Mouse (Mus musculus) hindbrain, embryonic 14.5 days (tissue): ENCODE measurements around the gene Zcchc24. TPM values are rescaled to one million over a fixed set of nuclear protein-coding genes. Genes with fewer than 3 reads are reported as not detected.

Experiments used
- ATAC-seq: fragments of 200-750 bp; cut with Nextera tagmentation; 2 replicates; pipeline ENCODE4 v1.8.0; 2017; ENCODE audit warnings: moderate number of reproducible peaks, mild to moderate bottlenecking, moderate TSS enrichment, moderate library complexity; ENCODE audit not compliant: low FRiP score
- DNase-seq: peaks from one replicate; pipeline ENCODE4 v3.0.0-alpha.2; 2015; ENCODE audit warnings: low spot score
- H3K27ac ChIP-seq: fragments of 300-500 bp; sonication (generic); 2 replicates; pipeline ENCODE4 v1.5.1; 2014; ENCODE audit warnings: mild to moderate bottlenecking, moderate library complexity
- H3K27me3 ChIP-seq: fragments of 300-500 bp; sonication (generic); 2 replicates; pipeline ENCODE4 v1.6.1; 2014; ENCODE audit warnings: mild to moderate bottlenecking, low read length, mixed read lengths; ENCODE audit not compliant: control insufficient read depth, insufficient read depth
- H3K36me3 ChIP-seq: fragments of 300-500 bp; sonication (generic); replicated peaks from 2 replicates; pipeline ENCODE4 v1.6.1; 2014; ENCODE audit not compliant: control insufficient read depth, insufficient read depth
- H3K4me1 ChIP-seq: fragments of 300-500 bp; sonication (generic); replicated peaks from 2 replicates; pipeline ENCODE4 v1.6.1; 2014; ENCODE audit warnings: antibody characterized with exemption, low read length, mixed read lengths; ENCODE audit not compliant: control insufficient read depth, insufficient read depth
- H3K4me2 ChIP-seq: fragments of 300-500 bp; sonication (generic); replicated peaks from 2 replicates; pipeline ENCODE4 v1.6.1; 2014; ENCODE audit warnings: mild to moderate bottlenecking, moderate library complexity
- H3K4me3 ChIP-seq: fragments of 300-500 bp; sonication (generic); replicated peaks from 2 replicates; pipeline ENCODE4 v1.5.1; 2014; ENCODE audit warnings: mild to moderate bottlenecking, low read length
- H3K9ac ChIP-seq: fragments of 300-500 bp; sonication (generic); 2 replicates; pipeline ENCODE4 v1.6.1; 2014
- H3K9me3 ChIP-seq: fragments of 300-500 bp; sonication (generic); 2 replicates; pipeline ENCODE4 v1.6.1; 2016; ENCODE audit warnings: low read length; ENCODE audit not compliant: control insufficient read depth
- WGBS: fragments of 180-500 bp; shearing (Covaris S2); extraction: QIAGEN DNeasy Blood & Tissue Kit; methylation state at CpG from one replicate; pipeline ENCODE4 v1.1.7; 2014; 5-methylcytosine and 5-hydroxymethylcytosine counted together
- polyA plus RNA-seq: library from polyadenylated mRNA; unstranded; fragments of >200 nt; fragmentation: Nextera tagmentation; extraction: Ambion mirVana; gene quantifications from 2 replicates; pipeline ENCODE4 v1.2.1, GENCODE M21; 2014

Zcchc24 gene
- polyA plus RNA-seq, 1 experiment from 2014 or later = 18.5 TPM

GRCm38 (mm10) chr14:25746371-25746770, 22.5 kb downstream of the Zcchc24 start:
- Histone ChIP-seq H3K4me3 (no peak overlapping the region), H3K27me3 (no peaks in the 10 kb centered on the region), H3K36me3 (no peaks in the 10 kb centered on the region), H3K4me2 (no peak overlapping the region), H3K9ac (no peak overlapping the region), H3K4me1 (0 out of 2 replicates have a peak, but pooled peaks cover 3% of the 10 kb centered on the region), H3K27ac (no peak overlapping the region), H3K9me3 (no peaks in the 10 kb centered on the region)
- 97% methylated on average over 6 of the region's 6 CpGs for WGBS
- ATAC-seq (no peak), DNase-seq (no peak)

GRCm38 (mm10) chr14:25745365-25746184, 23.3 kb downstream of the Zcchc24 start:
- H3K4me3 ChIP-seq = no peak overlapping the region
- no peak overlapping the region for H3K27ac ChIP-seq
- no peak for ATAC-seq
- no peaks in the 10 kb centered on the region for H3K9me3 ChIP-seq
- no peaks in the 10 kb centered on the region for H3K36me3 ChIP-seq
- no peak overlapping the region for H3K9ac ChIP-seq
- H3K4me1 ChIP-seq = peaks cover 5% of the 10 kb centered on the region; the same call in 1 of the 2 replicates
- WGBS = 75% methylated on average over 11 of the region's 11 CpGs
- DNase-seq = no peak
- no peak overlapping the region for H3K4me2 ChIP-seq
- H3K27me3 ChIP-seq = no peaks in the 10 kb centered on the region

- H3K4me2 ChIP-seq = no peak overlapping the region
- WGBS = 85% methylated on average over 5 of the region's 5 CpGs
- H3K4me3 ChIP-seq = no peak overlapping the region
- H3K27ac ChIP-seq = no peak overlapping the region
- H3K9me3 ChIP-seq = no peaks in the 10 kb centered on the region
- no peaks in the 10 kb centered on the region for H3K36me3 ChIP-seq
- DNase-seq (no peak), ATAC-seq (no peak)
- H3K9ac ChIP-seq = no peak overlapping the region
- H3K4me1 ChIP-seq = peaks cover 20% of the 10 kb centered on the region; the same call in 1 of the 2 replicates
- H3K27me3 ChIP-seq = no peaks in the 10 kb centered on the region
Measured at GRCm38 (mm10) chr14:25742943-25743342, 25.9 kb downstream of the Zcchc24 start.

- 68% methylated on average over 5 of the region's 5 CpGs for WGBS
- ATAC-seq = no peak
Measured at GRCm38 (mm10) chr14:25741840-25742367, 26.9 kb downstream of the Zcchc24 start.

GRCm38 (mm10) chr14:25741211-25741610, 27.6 kb downstream of the Zcchc24 start:
- Histone ChIP-seq H3K4me1 (peaks cover 27% of the 10 kb centered on the region; the same call in 1 of the 2 replicates), H3K27ac (no peak overlapping the region), H3K27me3 (no peaks in the 10 kb centered on the region), H3K36me3 (no peaks in the 10 kb centered on the region), H3K4me3 (no peak overlapping the region), H3K4me2 (no peak overlapping the region), H3K9ac (no peak overlapping the region), H3K9me3 (no peaks in the 10 kb centered on the region)
- no peak for DNase-seq
- ATAC-seq = no peak
- WGBS = 78% methylated on average over 3 of the region's 3 CpGs

More at GRCm38 (mm10) chr14:25741840-25742367, 26.9 kb downstream of the Zcchc24 start:
- Histone ChIP-seq H3K27ac (no peak overlapping the region), H3K9me3 (no peaks in the 10 kb centered on the region), H3K9ac (no peak overlapping the region), H3K36me3 (no peaks in the 10 kb centered on the region), H3K4me3 (no peak overlapping the region), H3K4me1 (peaks cover 20% of the 10 kb centered on the region; the same call in 1 of the 2 replicates), H3K27me3 (no peaks in the 10 kb centered on the region), H3K4me2 (no peak overlapping the region)
- no peak for DNase-seq

GRCm38 (mm10) chr14:25739957-25740565, 28.8 kb downstream of the Zcchc24 start:
- Histone ChIP-seq H3K9ac (no peak overlapping the region), H3K9me3 (no peaks in the 10 kb centered on the region), H3K4me2 (no peak overlapping the region), H3K36me3 (no peaks in the 10 kb centered on the region), H3K4me1 (peaks cover 24% of the 10 kb centered on the region; the same call in 1 of the 2 replicates), H3K27ac (no peak overlapping the region; the same call in 1 of the 2 replicates), H3K27me3 (no peaks in the 10 kb centered on the region), H3K4me3 (no peak overlapping the region)
- no peak for DNase-seq
- ATAC-seq = no peak
- WGBS = 55% methylated on average over 4 of the region's 4 CpGs

- H3K27me3 ChIP-seq = no peaks in the 10 kb centered on the region
- 61% methylated on average over 14 of the region's 14 CpGs for WGBS
- no peak overlapping the region for H3K4me3 ChIP-seq
- ATAC-seq = no peak
- H3K4me1 ChIP-seq = peaks cover 32% of the 10 kb centered on the region
- no peaks in the 10 kb centered on the region for H3K36me3 ChIP-seq
- no peaks in the 10 kb centered on the region for H3K9me3 ChIP-seq
- no peak for DNase-seq
- H3K27ac ChIP-seq = 0 out of 2 replicates have a peak overlapping the region, but pooled peaks have one; percentile 26
- H3K4me2 ChIP-seq = no peak overlapping the region
- no peak overlapping the region; the same call in 1 of the 2 replicates for H3K9ac ChIP-seq
Measured at GRCm38 (mm10) chr14:25738591-25739001, 30.2 kb downstream of the Zcchc24 start.

GRCm38 (mm10) chr14:25736589-25736988, 32.2 kb downstream of the Zcchc24 start:
- Histone ChIP-seq H3K4me2 (no peak overlapping the region), H3K4me1 (peaks cover 32% of the 10 kb centered on the region), H3K9me3 (no peaks in the 10 kb centered on the region), H3K27me3 (no peaks in the 10 kb centered on the region), H3K36me3 (no peaks in the 10 kb centered on the region), H3K9ac (no peak overlapping the region), H3K4me3 (no peak overlapping the region), H3K27ac (peak overlapping the region; percentile 64; the same call in 1 of the 2 replicates)
- DNase-seq (peak; percentile 61), ATAC-seq (peak; percentile 33; the same call in 1 of the 2 replicates)
- 63% methylated on average over 6 of the region's 6 CpGs for WGBS

GRCm38 (mm10) chr14:25736140-25736539, 32.7 kb downstream of the Zcchc24 start:
- Histone ChIP-seq H3K4me3 (no peak overlapping the region), H3K4me2 (no peak overlapping the region), H3K9ac (no peak overlapping the region), H3K9me3 (no peaks in the 10 kb centered on the region), H3K27ac (peak overlapping the region; percentile 64; the same call in 1 of the 2 replicates), H3K4me1 (peaks cover 32% of the 10 kb centered on the region), H3K27me3 (no peaks in the 10 kb centered on the region), H3K36me3 (no peaks in the 10 kb centered on the region)
- ATAC-seq (peak; percentile 11; the same call in 1 of the 2 replicates), DNase-seq (no peak)
- WGBS = 83% methylated on average over 3 of the region's 3 CpGs
